Mouse (Mus musculus): ENCODE measurements around the gene Dip2c. TPM values are rescaled to one million over a fixed set of nuclear protein-coding genes. Genes with fewer than 3 reads are reported as not detected.

Gene Dip2c
- total and polyA plus RNA-seq, 3 experiments, result not detected

DNA sequence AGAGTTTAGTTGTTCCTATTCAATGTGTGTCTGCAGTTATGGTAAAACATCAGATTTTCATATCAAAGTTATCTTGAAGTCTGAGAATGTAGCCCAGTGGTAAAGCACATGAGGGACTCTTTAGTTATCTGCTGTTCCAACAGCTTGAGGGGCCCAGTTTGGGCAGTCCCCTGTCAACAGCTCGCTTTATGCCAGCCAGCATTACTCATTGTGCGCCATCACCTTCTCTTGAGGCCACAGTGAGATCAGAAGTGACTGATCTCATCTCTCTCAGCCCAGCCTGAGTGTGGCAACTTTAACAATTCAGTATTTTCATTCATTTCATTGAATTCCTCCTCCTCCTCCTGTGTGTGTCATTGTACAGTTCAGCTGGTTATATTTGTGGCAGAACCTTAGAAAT lies 359.6 kb downstream of the Dip2c start:
- Histone ChIP-seq H3K79me2 (ENCODE audit: control insufficient read depth, insufficient read depth, low read length, poor library complexity) (no peaks in the 10 kb centered on the region), H3K27me3 (ENCODE audit: control insufficient read depth in 1 of 2, insufficient read depth in 2 of 2, low read length in 2 of 2) (no peaks in the 10 kb centered on the region; a peak in 2 of 4 replicates)

DNA sequence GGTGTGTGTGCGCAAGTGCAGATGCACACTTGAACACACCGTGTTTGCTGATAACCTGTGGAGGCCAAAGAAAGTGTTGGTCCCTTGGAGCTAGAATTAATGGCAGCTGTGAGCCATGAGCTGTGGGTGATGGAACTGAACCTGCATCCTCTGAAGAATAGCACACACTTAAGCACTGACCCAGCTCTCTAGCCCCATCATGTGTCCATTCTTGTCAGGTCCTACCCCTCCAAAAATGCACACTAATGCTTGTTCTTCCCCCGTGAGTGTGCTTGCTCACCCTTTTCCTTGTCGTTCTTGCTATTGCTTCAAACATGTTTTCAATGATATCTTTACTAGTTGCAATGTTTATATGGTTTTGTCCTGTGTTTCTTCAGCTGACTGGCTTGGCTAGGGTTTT lies 360.2 kb downstream of the Dip2c start:
- Histone ChIP-seq H3K79me2 (ENCODE audit: control insufficient read depth, insufficient read depth, low read length, poor library complexity) (no peaks in the 10 kb centered on the region), H3K27ac (ENCODE audit: control insufficient read depth, low read depth, low read length) (no peak overlapping the region), H3K9me3 (replicated peaks; ENCODE audit: insufficient read depth, low read length) (no peaks in the 10 kb centered on the region), H3K36me3 (ENCODE audit: control insufficient read depth in 1 of 2, insufficient read depth in 2 of 2, low read length in 2 of 2) (no peaks in the 10 kb centered on the region; a peak in 1 of 4 replicates), H3K4me3 (ENCODE audit: control insufficient read depth in 1 of 2, insufficient read depth in 1 of 2, low read depth in 2 of 2, low read length in 2 of 2) (peak overlapping the region in 1 of 2 experiments; percentile 29; a peak in 1 of 4 replicates), H3K4me1 (ENCODE audit: control insufficient read depth in 1 of 2, insufficient read depth in 2 of 2, low read length in 2 of 2) (no peaks in the 10 kb centered on the region), H3K9ac (ENCODE audit: control insufficient read depth, low read depth, low read length, poor library complexity, severe bottlenecking) (no peak overlapping the region), H3K27me3 (ENCODE audit: control insufficient read depth in 1 of 2, insufficient read depth in 2 of 2, low read length in 2 of 2) (no peaks in the 10 kb centered on the region; a peak in 2 of 4 replicates)
- TF ChIP-seq NELFE (IDR thresholded peaks at IDR 0.05; ENCODE audit: low read depth, low read length) (no peak), ZC3H11A (IDR thresholded peaks at IDR 0.05; ENCODE audit: low read depth, low read length) (peak; percentile 40), MEF2A (IDR thresholded peaks at IDR 0.05; ENCODE audit: extremely low read depth, insufficient replicate concordance, low read depth, low read length, poor library complexity, severe bottlenecking) (no peak), RAD21 (IDR thresholded peaks at IDR 0.05; ENCODE audit: low read depth, low read length) (peak; percentile 55), SIN3A (IDR thresholded peaks at IDR 0.05; ENCODE audit: low read length) (no peak), HCFC1 (IDR thresholded peaks at IDR 0.05; ENCODE audit: low read depth, low read length) (no peak), USF2 (IDR thresholded peaks at IDR 0.05; ENCODE audit: borderline replicate concordance in 1 of 2, insufficient read depth in 1 of 2, low read depth in 1 of 2, low read length in 2 of 2) (no peak), JUND (IDR thresholded peaks at IDR 0.05; ENCODE audit: low read depth, low read length) (no peak), MAX (IDR thresholded peaks at IDR 0.05; ENCODE audit: low read length) (no peak), CTCF (IDR thresholded peaks at IDR 0.05 in 2 of 3, conservative IDR thresholded peaks at IDR 0.05 in 1 of 3; ENCODE audit: control insufficient read depth in 1 of 3, insufficient read depth in 1 of 3, low read depth in 2 of 3, low read length in 3 of 3, poor library complexity in 1 of 3, severe bottlenecking in 1 of 3) (peak; percentile 35 to 54 (median 41); a peak in 5 of 6 replicates), UBTF (IDR thresholded peaks at IDR 0.05; ENCODE audit: borderline replicate concordance, insufficient read depth, low read depth, low read length) (no peak), ETS1 (IDR thresholded peaks at IDR 0.05; ENCODE audit: low read depth, low read length) (no peak), SMC3 (IDR thresholded peaks at IDR 0.05; ENCODE audit: low read depth, low read length) (peak; percentile 56), CHD2 (IDR thresholded peaks at IDR 0.05; ENCODE audit: low read length) (no peak)
- peak; percentile 56 for DNase-seq (ENCODE audit: low read depth, low spot score)

More for the DNA sequence above, 359.6 kb downstream of the Dip2c start:
- no peaks in the 10 kb centered on the region for H3K9me3 ChIP-seq (replicated peaks; ENCODE audit: insufficient read depth, low read length)
- H3K27ac ChIP-seq (ENCODE audit: control insufficient read depth, low read depth, low read length), result no peak overlapping the region
- no peak for DNase-seq (ENCODE audit: low read depth, low spot score)
- no peak overlapping the region for H3K9ac ChIP-seq (ENCODE audit: control insufficient read depth, low read depth, low read length, poor library complexity, severe bottlenecking)
- H3K4me3 ChIP-seq (ENCODE audit: control insufficient read depth in 1 of 2, insufficient read depth in 1 of 2, low read depth in 2 of 2, low read length in 2 of 2), result no peak overlapping the region
- TF ChIP-seq TCF12 (IDR thresholded peaks at IDR 0.05; ENCODE audit: low read depth, low read length) (no peak), ZMIZ1 (IDR thresholded peaks at IDR 0.05; ENCODE audit: low read depth, low read length) (no peak), EP300 (IDR thresholded peaks at IDR 0.05; ENCODE audit: low read depth in 1 of 2, low read length in 2 of 2) (no peak), MAX (IDR thresholded peaks at IDR 0.05; ENCODE audit: low read length) (no peak), E2F4 (IDR thresholded peaks at IDR 0.05; ENCODE audit: borderline replicate concordance, low read depth, low read length) (no peak), BHLHE40 (IDR thresholded peaks at IDR 0.05; ENCODE audit: borderline replicate concordance, low read depth, low read length) (no peak), MAZ (IDR thresholded peaks at IDR 0.05; ENCODE audit: low read depth, low read length) (no peak), KAT2A (conservative IDR thresholded peaks at IDR 0.05; ENCODE audit: low read depth, low read length) (no peak), JUND (IDR thresholded peaks at IDR 0.05; ENCODE audit: low read depth, low read length) (no peak), POLR2AphosphoS5 (IDR thresholded peaks at IDR 0.05; ENCODE audit: borderline replicate concordance, low read depth, low read length) (no peak)
- no peaks in the 10 kb centered on the region; a peak in 1 of 4 replicates for H3K36me3 ChIP-seq (ENCODE audit: control insufficient read depth in 1 of 2, insufficient read depth in 2 of 2, low read length in 2 of 2)
- H3K4me1 ChIP-seq (ENCODE audit: control insufficient read depth in 1 of 2, insufficient read depth in 2 of 2, low read length in 2 of 2), result no peaks in the 10 kb centered on the region
